Mouse (Mus musculus) hindlimb bud, embryonic 11.5 days (tissue): ENCODE results near the gene Gsg1l2.

Experiments
- DNase-seq: peaks from one replicate; pipeline ENCODE4 v3.0.0-alpha.2; 2012; ENCODE audit warnings: low read depth, low spot score; ENCODE audit errors: extremely low spot score

Gene Gsg1l2

DNA sequence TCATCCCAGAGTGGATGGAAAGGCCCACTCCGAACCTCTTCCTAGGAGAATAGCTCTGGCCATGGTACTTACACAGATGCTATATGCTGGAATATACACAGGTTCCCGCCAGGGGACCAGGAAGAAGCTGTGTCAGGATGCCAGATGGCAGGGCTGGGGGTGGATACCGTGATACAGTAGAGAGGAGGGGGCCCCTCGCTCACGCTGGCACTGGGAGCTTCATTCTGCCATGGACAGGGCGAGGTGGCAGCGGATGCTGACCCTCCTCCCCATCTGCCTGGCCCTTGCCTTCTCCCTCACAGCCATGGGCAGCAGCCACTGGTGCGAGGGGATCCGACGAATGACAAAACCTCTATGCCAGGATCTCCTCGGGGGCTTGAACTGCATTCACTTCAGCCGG, at the start of gene Gsg1l2:
TSS of gene Gsg1l2 (plus strand) at position 230 of the 400 bp plus-strand sequence.
- no peak for DNase-seq

DNA sequence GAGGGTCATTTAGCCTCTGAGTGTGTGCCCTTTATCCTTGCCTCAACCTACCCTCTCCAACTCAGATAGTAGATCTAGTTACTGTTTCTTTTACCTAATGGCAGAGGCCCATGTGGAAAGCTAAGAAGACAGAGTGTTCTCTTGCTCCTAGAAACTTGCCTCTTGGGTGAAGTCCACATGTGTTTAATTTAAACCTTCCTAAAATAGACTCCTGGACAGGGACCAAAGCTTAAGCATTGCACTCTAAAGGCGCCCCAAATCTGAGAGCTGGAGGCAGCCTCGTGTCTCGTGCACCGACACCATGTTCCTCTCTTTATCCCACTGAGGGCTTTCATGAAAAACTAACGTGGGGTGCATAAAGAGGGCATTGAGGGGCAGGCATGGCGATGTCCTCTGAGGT, 47.3 kb upstream of the Gsg1l2 start:
- no peak for DNase-seq

DNA sequence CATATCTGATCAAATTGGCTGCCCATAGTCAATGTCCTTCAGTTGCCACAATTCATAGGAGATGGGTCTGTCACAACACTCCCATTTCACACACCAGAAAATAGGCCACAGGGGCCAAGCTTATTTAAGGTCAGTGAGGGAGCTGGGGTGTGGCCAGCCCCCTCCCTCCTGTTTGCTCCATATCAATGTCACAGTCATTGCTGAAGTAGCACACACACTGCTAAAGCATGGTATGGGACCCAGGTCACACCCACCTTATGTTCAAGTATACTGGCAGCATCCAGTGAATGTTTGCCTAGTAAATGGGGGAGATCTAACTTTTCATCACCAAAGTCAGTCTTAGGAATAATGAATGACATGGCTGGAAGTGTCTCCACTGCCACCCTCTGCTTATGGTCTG, 45.7 kb upstream of the Gsg1l2 start:
- DNase-seq, result no peak

DNA sequence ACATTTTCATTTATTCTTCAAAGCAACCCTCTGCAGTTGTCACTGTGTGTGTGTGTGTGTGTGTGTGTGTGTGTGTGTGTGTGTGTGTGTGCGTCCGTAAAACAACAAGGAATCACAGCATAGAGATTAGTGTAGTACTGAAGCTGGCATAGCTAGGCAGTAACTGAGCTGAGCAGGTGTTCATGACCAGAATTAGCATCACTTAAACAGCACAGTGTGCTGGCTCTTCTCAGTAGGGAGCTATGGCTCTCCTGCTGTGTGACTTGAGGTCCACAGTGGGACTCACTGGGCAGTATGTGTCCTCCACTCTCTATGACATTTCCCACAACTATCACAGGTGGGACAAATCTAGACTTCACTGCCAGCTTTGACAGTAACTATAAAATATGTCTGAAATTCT, 43.4 kb upstream of the Gsg1l2 start:
- DNase-seq, result no peak

- DNase-seq, result no peak
Observed at GRCm38 (mm10) chr11:67733726-67734125, 40.7 kb upstream of the Gsg1l2 start.

GRCm38 (mm10) chr11:67734597-67734996, 39.8 kb upstream of the Gsg1l2 start:
- DNase-seq, result no peak

DNA sequence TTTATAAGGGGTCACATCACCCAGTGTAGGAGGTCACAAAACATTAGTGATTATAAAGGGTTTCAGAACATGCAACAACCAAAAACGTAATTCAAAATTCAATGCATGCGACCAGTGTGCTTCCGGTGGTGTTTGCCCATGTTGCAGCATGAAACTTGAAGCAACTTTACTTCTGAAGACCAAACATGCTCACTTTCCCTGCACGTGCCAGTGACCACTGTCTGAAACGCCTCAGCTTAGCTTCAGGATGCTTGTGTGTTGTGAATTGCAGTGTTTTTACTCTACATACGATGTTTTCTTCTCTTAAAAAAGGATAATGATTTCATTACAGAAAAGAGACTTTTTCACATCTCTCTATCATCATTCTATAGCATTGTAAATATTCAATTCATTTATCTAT, 36.1 kb upstream of the Gsg1l2 start:
- no peak for DNase-seq

- no peak for DNase-seq
Observed at GRCm38 (mm10) chr11:67738846-67739490, 35.4 kb upstream of the Gsg1l2 start.

GRCm38 (mm10) chr11:67741569-67741968, 32.8 kb upstream of the Gsg1l2 start:
- no peak for DNase-seq

- no peak for DNase-seq
Observed at GRCm38 (mm10) chr11:67756287-67756686, 18.1 kb upstream of the Gsg1l2 start.

DNA sequence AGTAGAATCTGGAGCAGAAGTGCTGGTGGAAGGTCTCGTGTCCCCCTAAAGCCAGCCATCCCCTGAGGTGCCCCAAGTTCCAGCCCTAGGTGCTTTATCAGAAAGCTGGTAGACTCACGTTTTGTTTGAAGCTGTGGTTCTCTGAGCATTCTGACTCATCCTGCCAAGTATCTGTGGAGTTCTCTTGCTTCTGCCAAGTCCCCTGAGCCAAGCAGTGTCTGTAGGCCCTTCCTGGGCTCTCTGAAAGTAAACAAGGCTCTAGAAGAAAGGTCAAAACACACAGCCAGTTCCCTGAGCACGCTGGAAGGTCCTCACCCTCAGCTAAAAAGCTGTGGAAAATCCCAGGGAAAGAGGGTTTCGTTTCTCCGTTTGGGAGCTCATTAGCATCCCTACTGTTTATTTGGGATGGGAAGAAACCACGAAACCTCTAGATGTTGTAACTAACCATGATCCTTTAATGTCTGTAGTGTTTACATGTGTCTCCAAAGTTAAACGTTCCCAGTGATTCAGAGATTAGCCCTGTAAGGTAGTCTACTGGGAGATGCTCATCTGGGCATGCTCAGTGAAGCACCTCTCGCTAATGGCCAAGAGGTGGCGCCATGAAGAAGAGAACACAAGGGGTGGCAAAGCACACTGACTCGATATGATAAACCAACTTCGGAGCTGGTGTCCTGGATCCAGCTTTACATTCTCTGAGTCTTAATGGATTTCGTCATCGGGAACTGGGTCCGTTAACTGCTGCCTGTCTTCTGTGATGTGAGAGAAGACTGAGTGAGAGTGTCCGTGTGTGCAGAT, 16.8 kb upstream of the Gsg1l2 start:
- DNase-seq, result no peak

- DNase-seq, result no peak
Observed at GRCm38 (mm10) chr11:67771053-67771452, 3.4 kb upstream of the Gsg1l2 start, which contains the start of gene Glp2r. Glp2r (minus strand) TSS chr11:67771153.

- DNase-seq, result no peak
Observed at GRCm38 (mm10) chr11:67771691-67772090, 2.7 kb upstream of the Gsg1l2 start.

DNA sequence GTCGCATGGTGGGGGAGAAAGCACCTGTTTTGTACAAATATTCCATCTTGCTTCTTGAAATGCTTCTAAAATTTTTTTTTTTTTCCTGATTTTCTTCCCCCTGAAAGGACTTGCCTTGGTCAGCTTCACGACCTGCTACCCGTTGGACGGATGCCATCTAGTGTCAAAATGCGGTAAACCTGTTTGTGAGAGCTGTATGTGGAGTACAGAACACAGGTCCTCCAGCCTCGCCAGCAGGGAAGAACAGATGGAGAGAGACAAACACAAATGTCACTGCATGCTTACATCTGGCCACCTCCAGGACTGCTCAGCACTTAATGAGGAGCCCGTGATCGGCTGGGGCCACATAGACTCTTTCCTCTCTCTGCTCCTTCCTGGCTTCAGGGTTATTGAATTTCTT, 1.8 kb upstream of the Gsg1l2 start:
- peak; percentile 24 for DNase-seq

DNA sequence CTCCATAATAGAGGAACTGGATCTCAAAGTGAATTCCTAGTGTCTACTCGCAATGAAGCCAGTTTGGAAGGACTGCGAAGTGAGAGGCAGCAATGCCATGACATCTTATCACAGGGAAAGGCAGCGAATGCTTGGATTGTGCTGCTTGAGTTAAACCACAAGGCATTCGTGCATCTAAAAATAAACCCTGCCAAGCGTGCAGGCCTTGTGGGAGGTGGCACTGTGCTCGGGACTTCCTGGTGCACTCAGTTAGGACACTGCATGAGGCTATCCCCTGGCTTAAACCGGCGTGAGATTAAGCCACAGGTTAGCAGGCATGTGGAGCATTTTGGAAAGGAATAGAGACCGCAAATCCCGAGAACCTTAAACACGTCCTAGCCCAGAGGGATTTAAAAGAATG, 15.8 kb downstream of the Gsg1l2 start:
- no peak for DNase-seq

DNA sequence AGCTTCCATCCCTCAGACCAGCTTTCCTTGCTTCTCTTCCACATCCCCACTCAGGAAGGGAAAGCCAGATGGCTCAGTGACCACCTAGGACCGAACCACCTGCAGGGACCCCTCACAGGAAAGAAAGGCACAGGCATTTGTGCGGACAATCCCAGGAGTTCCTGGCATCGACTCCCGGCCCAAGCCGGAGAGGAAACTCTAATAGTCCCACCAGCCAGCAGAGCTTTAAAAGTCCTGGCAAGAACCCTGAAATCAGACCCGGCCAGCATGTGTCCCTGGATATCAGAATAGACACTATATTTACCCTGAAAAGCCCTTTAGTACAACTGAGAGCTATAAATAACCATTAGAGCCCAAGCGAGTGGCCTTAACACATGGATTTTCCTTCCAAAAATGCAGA, 23.5 kb downstream of the Gsg1l2 start, which contains the start of gene Dhrs7c:
TSS of gene Dhrs7c (plus strand) at position 257 of the 400 bp plus-strand sequence.
- no peak for DNase-seq

GRCm38 (mm10) chr11:67800130-67800723, 25.8 kb downstream of the Gsg1l2 start:
- no peak for DNase-seq

- DNase-seq, result no peak
Observed at GRCm38 (mm10) chr11:67801169-67801568, 26.8 kb downstream of the Gsg1l2 start.

DNA sequence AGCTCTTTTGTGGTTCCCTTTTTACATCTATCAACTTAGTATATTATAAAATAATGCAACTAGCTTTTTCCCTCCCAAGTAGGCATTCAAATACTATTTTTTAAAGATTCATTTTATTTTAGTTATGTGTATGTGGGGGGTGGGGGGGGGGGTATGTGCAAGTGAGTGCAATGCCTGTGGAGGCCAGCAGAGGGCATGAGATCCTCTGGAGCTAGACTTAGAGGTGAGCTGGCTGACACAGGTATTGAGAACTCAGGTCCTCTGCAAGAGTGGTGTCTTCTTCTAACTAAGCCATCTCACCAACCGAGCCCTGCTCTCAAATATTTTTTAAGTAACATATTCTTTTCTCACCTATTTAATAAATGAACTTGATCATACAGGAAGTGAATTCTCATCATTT, 31.1 kb downstream of the Gsg1l2 start:
- no peak for DNase-seq

GRCm38 (mm10) chr11:67806832-67807597, 32.6 kb downstream of the Gsg1l2 start:
- DNase-seq, result no peak

- DNase-seq, result no peak
Observed at GRCm38 (mm10) chr11:67808051-67808450, 33.6 kb downstream of the Gsg1l2 start.
